Mouse (Mus musculus) lung, embryonic 14.5 days (tissue): ENCODE data around the gene Krtcap3. TPM values are rescaled to one million over a fixed set of nuclear protein-coding genes. Genes with fewer than 3 reads are reported as not detected.

Source experiments
- ATAC-seq: fragments of 200-750 bp; cut with Nextera tagmentation; 2 replicates; pipeline ENCODE4 v1.8.0; 2017; ENCODE audit warnings: mild to moderate bottlenecking, moderate TSS enrichment, moderate library complexity; ENCODE audit not compliant: insufficient read depth
- DNase-seq: peaks from one replicate; pipeline ENCODE4 v3.0.0-alpha.2; 2015
- H3K27ac ChIP-seq: fragments of 300-500 bp; sonication (generic); 2 replicates; pipeline ENCODE4 v1.5.1; 2014; ENCODE audit warnings: low read depth, mild to moderate bottlenecking, moderate library complexity
- H3K27me3 ChIP-seq: fragments of 300-500 bp; sonication (generic); 2 replicates; pipeline ENCODE4 v1.6.1; 2014; ENCODE audit warnings: low read length, control low read depth; ENCODE audit not compliant: insufficient read depth
- H3K36me3 ChIP-seq: fragments of 300-500 bp; sonication (generic); 2 replicates; pipeline ENCODE4 v1.6.1; 2014; ENCODE audit warnings: control low read depth; ENCODE audit not compliant: insufficient read depth
- H3K4me1 ChIP-seq: fragments of 300-500 bp; sonication (generic); 2 replicates; pipeline ENCODE4 v1.6.1; 2014; ENCODE audit warnings: antibody characterized with exemption, control low read depth; ENCODE audit not compliant: insufficient read depth
- H3K4me2 ChIP-seq: fragments of 300-500 bp; sonication (generic); 2 replicates; pipeline ENCODE4 v1.6.1; 2014; ENCODE audit warnings: mild to moderate bottlenecking
- H3K4me3 ChIP-seq: fragments of 300-500 bp; sonication (generic); 2 replicates; pipeline ENCODE4 v1.5.1; 2014; ENCODE audit warnings: low read depth, low read length
- H3K9ac ChIP-seq: fragments of 300-500 bp; sonication (generic); 2 replicates; pipeline ENCODE4 v1.6.1; 2014
- H3K9me3 ChIP-seq: fragments of 300-500 bp; sonication (generic); 2 replicates; pipeline ENCODE4 v1.6.1; 2016; ENCODE audit warnings: low read depth, low read length, control low read depth
- CTCF ChIP-seq: IDR thresholded peaks from 2 replicates; pipeline ENCODE4 v1.5.1; 2016; ENCODE audit warnings: antibody characterized with exemption, low read depth
- WGBS: fragments of 180-500 bp; shearing (Covaris S2); extraction: QIAGEN DNeasy Blood & Tissue Kit; methylation state at CpG from one replicate; pipeline ENCODE4 v1.1.7; 2014; 5-methylcytosine and 5-hydroxymethylcytosine counted together
- polyA plus RNA-seq: library from polyadenylated mRNA; unstranded; fragments of >200 nt; fragmentation: Nextera tagmentation; extraction: Ambion mirVana; gene quantifications from 2 replicates; pipeline ENCODE4 v1.2.1, GENCODE M21; 2014

Gene Krtcap3
- polyA plus RNA-seq, 1 experiment from 2014 or later = 31.1 TPM

GRCm38 (mm10) chr5:31226641-31227040, 24.9 kb upstream of the Krtcap3 start:
- WGBS = 66% methylated on average over 1 of the region's 1 CpGs

DNA sequence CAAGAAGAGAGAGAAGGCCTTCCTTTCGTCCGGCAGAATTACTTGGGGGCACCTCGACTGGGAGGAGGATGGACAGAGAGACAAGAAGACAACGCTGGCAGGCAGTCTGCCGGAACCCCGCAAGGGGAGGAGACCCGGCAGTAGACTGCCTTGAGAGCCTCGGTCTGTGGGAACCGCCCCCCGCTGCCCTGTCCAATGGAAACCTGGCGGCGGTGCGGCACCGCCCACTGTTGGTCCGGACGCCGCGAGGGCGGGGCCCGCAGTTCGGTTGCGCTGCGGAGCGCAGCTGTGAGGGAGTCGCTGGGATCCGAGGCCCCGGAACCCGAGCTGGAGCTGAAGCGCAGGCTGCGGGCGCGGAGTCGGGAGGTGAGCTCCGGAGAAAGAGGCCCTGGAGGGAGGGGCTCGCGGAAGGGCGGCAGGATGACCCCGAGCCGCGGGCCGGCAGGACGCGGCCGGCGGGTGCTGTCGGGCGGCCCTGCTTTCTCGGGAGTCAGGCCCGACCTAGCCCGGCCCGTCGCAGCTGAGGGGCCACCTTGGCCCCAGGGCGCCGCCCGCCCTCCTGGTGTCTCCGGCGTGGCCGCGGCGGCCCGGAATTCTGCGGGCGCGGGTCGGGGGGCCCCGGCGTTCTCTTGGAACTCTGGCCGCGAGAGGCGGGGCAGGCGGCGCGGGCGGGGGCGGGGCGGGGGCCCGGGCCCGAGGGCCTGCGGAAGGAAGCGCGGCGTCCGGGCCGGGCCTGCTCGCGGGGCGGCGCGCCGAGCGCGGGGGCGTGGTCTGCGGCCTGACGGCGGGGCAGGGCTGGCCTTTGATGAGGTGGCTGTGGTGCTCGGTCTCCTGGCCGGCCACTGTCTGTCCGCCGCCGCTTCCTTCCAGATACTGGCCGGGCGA, 10.6 kb upstream of the Krtcap3 start, which contains the start of the genes Nrbp1 and Gm9970:
TSS of gene Nrbp1 (plus strand) at position 228 of the 885 bp plus-strand sequence.
TSS of gene Gm9970 (minus strand) at position 596 of the 885 bp plus-strand sequence.
- peak; percentile 99 for ATAC-seq
- Histone ChIP-seq H3K9ac (peak within 1 kb of the TSS; percentile 95), H3K27ac (peak within 1 kb of the TSS; percentile 98), H3K4me1 (peaks cover 6% of the 10 kb centered on the region; the same call in 1 of the 2 replicates), H3K9me3 (no peaks in the 10 kb centered on the region), H3K4me2 (peak within 1 kb of the TSS; percentile 73), H3K36me3 (peaks cover 26% of the 10 kb centered on the region), H3K27me3 (no peaks in the 10 kb centered on the region), H3K4me3 (peak within 1 kb of the TSS; percentile 95)
- no peak for TF ChIP-seq CTCF
- peak; percentile 98 for DNase-seq
- under 1% methylated on average over 99 of the region's 103 CpGs for WGBS

More at GRCm38 (mm10) chr5:31226641-31227040, 24.9 kb upstream of the Krtcap3 start:
- no peak for TF ChIP-seq CTCF
- H3K9ac ChIP-seq = no peak overlapping the region
- no peaks in the 10 kb centered on the region for H3K9me3 ChIP-seq
- H3K4me3 ChIP-seq = no peak overlapping the region
- no peaks in the 10 kb centered on the region for H3K4me1 ChIP-seq
- ATAC-seq (no peak), DNase-seq (no peak)
- H3K36me3 ChIP-seq = no peaks in the 10 kb centered on the region
- H3K4me2 ChIP-seq = no peak overlapping the region
- H3K27me3 ChIP-seq = no peaks in the 10 kb centered on the region
- H3K27ac ChIP-seq = no peak overlapping the region

DNA sequence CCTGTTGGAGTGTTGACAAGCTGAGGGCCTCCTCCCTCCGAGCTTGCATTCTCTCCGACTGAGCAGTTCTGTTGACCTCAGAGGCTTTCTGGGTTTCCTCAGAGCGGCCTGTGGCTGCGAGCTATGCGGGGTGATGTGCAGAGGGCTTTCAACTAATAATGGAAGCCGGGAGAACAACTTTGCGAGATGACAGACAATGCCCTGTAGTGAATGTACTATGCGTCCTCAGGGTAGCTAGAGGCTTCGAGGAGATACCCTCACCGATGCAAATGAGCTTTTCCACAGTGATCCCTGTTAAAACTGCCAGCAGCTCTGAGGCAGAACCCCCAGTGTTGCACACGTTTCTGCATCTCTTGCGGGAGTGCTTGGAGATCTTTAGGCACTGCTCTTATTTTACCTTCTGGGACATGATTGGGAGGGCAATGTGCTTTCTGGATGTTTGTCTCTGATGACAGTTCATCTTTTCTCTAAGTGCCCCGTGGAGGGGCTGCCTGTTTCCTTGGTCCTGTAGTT, 9.9 kb upstream of the Krtcap3 start:
- under 1% methylated on average over 13 of the region's 13 CpGs for WGBS

DNA sequence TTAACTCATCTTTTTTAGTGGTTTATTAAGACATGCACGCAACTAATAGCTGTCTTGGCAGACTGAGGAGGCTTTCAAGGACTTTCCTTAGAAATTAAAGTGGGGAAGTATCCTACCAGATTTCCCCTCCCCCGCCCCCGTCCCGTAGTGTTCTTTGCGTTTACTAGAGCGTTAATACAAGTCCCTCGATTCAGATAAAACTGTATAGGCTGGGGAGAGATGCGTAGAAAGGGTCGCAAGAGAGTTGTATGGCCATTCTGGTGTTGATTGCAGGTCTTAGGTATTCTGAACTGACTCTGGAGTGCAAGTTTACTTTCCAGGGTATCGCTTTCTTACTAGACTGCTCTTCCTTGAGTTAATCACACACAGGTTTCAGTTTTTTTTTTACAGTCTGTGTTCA, 9.3 kb upstream of the Krtcap3 start:
- WGBS = 19% methylated on average over 10 of the region's 10 CpGs
- Histone ChIP-seq H3K4me3 (peak overlapping the region; percentile 95), H3K9me3 (no peaks in the 10 kb centered on the region), H3K4me1 (peaks cover 6% of the 10 kb centered on the region; the same call in 1 of the 2 replicates), H3K36me3 (peaks cover 39% of the 10 kb centered on the region), H3K4me2 (peak overlapping the region; percentile 73), H3K27ac (no peak overlapping the region), H3K9ac (peak overlapping the region; percentile 95), H3K27me3 (no peaks in the 10 kb centered on the region)
- no peak for TF ChIP-seq CTCF
- DNase-seq (no peak), ATAC-seq (no peak)

More for the DNA sequence above, 9.9 kb upstream of the Krtcap3 start:
- peaks cover 33% of the 10 kb centered on the region for H3K36me3 ChIP-seq
- peaks cover 6% of the 10 kb centered on the region; the same call in 1 of the 2 replicates for H3K4me1 ChIP-seq
- H3K4me2 ChIP-seq = peak overlapping the region; percentile 73
- H3K9ac ChIP-seq = peak overlapping the region; percentile 95
- ATAC-seq (no peak), DNase-seq (no peak)
- peak overlapping the region; percentile 95 for H3K4me3 ChIP-seq
- peak overlapping the region; percentile 98; the same call in 1 of the 2 replicates for H3K27ac ChIP-seq
- no peaks in the 10 kb centered on the region for H3K27me3 ChIP-seq
- no peak for TF ChIP-seq CTCF
- no peaks in the 10 kb centered on the region for H3K9me3 ChIP-seq

DNA sequence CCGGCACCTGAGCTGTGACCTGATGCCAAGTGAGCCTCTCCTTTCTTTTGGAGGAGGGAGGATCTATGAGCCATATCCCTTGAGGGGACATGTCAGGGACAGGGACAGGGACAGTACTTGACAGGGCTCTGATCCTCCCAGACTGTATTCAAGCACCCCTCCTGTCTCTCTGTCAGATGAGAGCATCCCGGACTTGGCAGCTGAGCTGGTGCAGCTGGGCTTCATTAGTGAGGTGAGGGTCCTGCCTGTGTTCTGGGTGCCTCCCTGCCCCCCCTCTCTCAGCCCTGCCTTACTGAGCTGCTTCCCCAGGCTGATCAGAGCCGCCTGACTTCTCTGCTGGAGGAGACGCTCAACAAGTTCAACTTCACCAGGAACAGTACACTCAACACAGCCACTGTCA, 775 bp upstream of the Krtcap3 start:
- TF ChIP-seq CTCF = no peak
- Histone ChIP-seq H3K4me3 (no peak overlapping the region), H3K36me3 (peaks cover 92% of the 10 kb centered on the region), H3K4me2 (no peak overlapping the region), H3K9ac (no peak overlapping the region), H3K27ac (no peak overlapping the region), H3K9me3 (no peaks in the 10 kb centered on the region), H3K4me1 (no peaks in the 10 kb centered on the region), H3K27me3 (no peaks in the 10 kb centered on the region)
- 36% methylated on average over 4 of the region's 4 CpGs for WGBS
- peak; percentile 26 for DNase-seq
- peak; percentile 9; the same call in 1 of the 2 replicates for ATAC-seq

DNA sequence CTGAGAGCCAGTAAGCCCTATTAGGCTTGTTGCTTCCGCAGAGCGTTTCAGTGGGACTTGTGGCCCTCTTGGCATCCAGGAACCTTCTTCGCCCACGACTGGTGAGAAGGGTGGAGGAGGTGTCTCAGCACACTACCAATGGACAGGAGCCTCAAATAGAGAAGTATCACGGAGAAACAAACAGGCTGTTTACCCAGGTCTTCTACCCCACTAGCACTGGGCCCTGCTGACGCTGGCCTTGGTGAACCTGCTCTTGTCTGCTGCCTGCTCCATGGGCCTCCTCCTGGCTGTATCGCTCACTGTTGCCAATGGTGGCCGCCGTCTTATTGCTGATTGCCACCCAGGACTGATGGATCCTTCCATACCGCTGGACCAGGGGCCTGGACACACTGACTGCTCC, 660 bp downstream of the Krtcap3 start:
- TF ChIP-seq CTCF = no peak
- peak overlapping the region; percentile 41 for H3K4me3 ChIP-seq
- ATAC-seq (no peak), DNase-seq (no peak)
- H3K36me3 ChIP-seq = peaks cover 86% of the 10 kb centered on the region
- H3K27ac ChIP-seq = peak overlapping the region; percentile 78
- peak overlapping the region; percentile 56 for H3K4me2 ChIP-seq
- H3K9me3 ChIP-seq = no peaks in the 10 kb centered on the region
- no peaks in the 10 kb centered on the region for H3K27me3 ChIP-seq
- H3K9ac ChIP-seq = peak overlapping the region; percentile 50
- WGBS = 45% methylated on average over 10 of the region's 10 CpGs
- H3K4me1 ChIP-seq = no peaks in the 10 kb centered on the region
